ENCODE assay signal across 22 mouse cellular contexts in the genomic region with DNA sequence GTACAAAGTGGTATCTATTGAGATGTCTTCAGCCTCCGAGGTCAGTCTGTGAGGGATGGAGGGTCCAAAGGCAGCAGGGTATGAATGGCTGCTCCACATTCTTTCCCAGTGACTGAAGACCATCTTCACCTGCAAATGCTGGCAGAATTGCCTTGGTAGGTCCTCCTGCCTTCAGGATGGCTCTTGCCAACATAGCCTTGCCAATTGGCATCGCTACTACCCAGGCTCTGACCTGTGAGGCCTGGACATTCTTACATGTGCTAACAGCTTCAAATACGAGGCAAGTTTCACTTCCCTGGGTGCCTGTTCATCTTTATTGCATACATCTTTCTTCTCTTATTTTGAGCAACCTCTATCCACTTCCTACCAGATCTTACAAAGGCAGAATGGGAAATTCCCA.
"Had no signal": no experiment of that assay in that cellular context is flagged by ENCODE, and none has a peak within 500 bp of the region (broad histone marks: within the 10 kb centered on the region; RNA-seq: fewer than 3 reads in every experiment).

No protein-coding gene starts in this region.

- H3K27me3 ChIP-seq: hindbrain, embryonic 13.5 days; hindbrain, embryonic 15.5 days; kidney, embryonic 15.5 days; limb, embryonic 13.5 days; limb, embryonic 15.5 days; liver, embryonic 12.5 days had no signal

- DNase-seq: gastrocnemius, postnatal 10 days; gastrocnemius, postnatal 36 days; kidney, adult 11 months; kidney, adult 2 months; kidney, adult 9 months; kidney, postnatal 14 days; kidney, postnatal 36 days; layer of hippocampus, adult 9-11 months; layer of hippocampus, postnatal 36 days; left cerebral cortex, postnatal 4 days had no signal

- H3K9me3 ChIP-seq: limb, embryonic 15.5 days; liver, embryonic 12.5 days had no signal

- ATAC-seq: hindbrain, postnatal 0 days; intestine, embryonic 16.5 days; liver, embryonic 12.5 days had no signal

- H3K4me1 ChIP-seq: hindbrain, embryonic 13.5 days; hindbrain, embryonic 15.5 days; kidney, embryonic 15.5 days; limb, embryonic 13.5 days; limb, embryonic 15.5 days had no signal

- H3K4me2 ChIP-seq: heart, embryonic 11.5 days; hindbrain, embryonic 13.5 days; hindbrain, embryonic 15.5 days; kidney, embryonic 15.5 days; limb, embryonic 13.5 days; limb, embryonic 15.5 days; liver, embryonic 12.5 days had no signal

- H3K27ac ChIP-seq: heart, adult 2 months; hindbrain, embryonic 13.5 days; hindbrain, embryonic 15.5 days; hindbrain, postnatal 0 days; kidney, embryonic 15.5 days; kidney, postnatal 0 days; limb, embryonic 13.5 days; limb, embryonic 15.5 days; liver, embryonic 12.5 days; liver, embryonic 14.5 days had no signal

- H3K36me3 ChIP-seq: hindbrain, embryonic 13.5 days; hindbrain, embryonic 15.5 days; kidney, embryonic 15.5 days; limb, embryonic 13.5 days; limb, embryonic 15.5 days; liver, embryonic 12.5 days had no signal

- H3K9ac ChIP-seq: hindbrain, embryonic 13.5 days; hindbrain, embryonic 15.5 days; kidney, embryonic 15.5 days; limb, embryonic 13.5 days; limb, embryonic 15.5 days; liver, embryonic 12.5 days; liver, embryonic 14.5 days had no signal

- H3K4me3 ChIP-seq: heart, adult 2 months; hindbrain, embryonic 13.5 days; hindbrain, embryonic 15.5 days; kidney, embryonic 15.5 days; limb, embryonic 13.5 days; limb, embryonic 15.5 days; liver, embryonic 12.5 days had no signal
